Mouse (Mus musculus): ENCODE data around the gene Stk40.

GRCm38 (mm10) chr4:126100764-126101163 lies 3.0 kb upstream of the Stk40 start:
- no peak for TF ChIP-seq POLR2A (IDR thresholded peaks at IDR 0.05; ENCODE audit: control insufficient read depth, low read depth, low read length)
- TF ChIP-seq CTCF (IDR thresholded peaks at IDR 0.05; ENCODE audit: control insufficient read depth, insufficient read depth, insufficient replicate concordance, low read depth, low read length): no peak
